Mouse (Mus musculus): ENCODE data around the gene Ambp. TPM values are rescaled to one million over a fixed set of nuclear protein-coding genes. Genes with fewer than 3 reads are reported as not detected.

Ambp gene
- polyA plus RNA-seq, 1 experiment from 2014 or later = not detected

DNA sequence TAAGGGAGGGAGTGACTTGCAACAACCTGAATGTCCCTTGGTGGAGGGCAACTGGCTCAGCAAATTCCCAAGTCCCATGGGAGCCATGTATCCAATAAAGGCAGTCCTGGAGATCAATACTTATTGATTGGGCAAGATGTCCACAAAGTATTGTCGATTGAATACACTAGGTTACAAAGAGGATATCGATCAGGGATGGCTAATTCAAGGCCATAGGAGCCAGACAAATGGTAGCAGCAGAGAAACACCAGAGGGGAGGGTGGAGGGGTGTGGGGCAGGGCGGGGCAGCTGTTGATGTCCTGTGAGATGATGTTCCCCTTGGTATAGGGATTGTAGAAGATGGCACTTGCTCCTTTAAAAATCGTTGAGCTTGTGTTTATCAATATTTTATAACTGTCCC, 52.6 kb downstream of the Ambp start:
- no peak for ATAC-seq (ENCODE audit: low FRiP score)
- Histone ChIP-seq H3K27ac (no peak overlapping the region), H3K4me2 (replicated peaks) (no peak overlapping the region), H3K9ac (no peak overlapping the region), H3K27me3 (no peaks in the 10 kb centered on the region), H3K4me3 (no peak overlapping the region), H3K4me1 (no peaks in the 10 kb centered on the region), H3K36me3 (peaks cover 60% of the 10 kb centered on the region), H3K9me3 (replicated peaks) (no peaks in the 10 kb centered on the region)
- WGBS = 94% methylated on average over 4 of the region's 4 CpGs

- no peaks in the 10 kb centered on the region for H3K4me1 ChIP-seq
- peaks cover 64% of the 10 kb centered on the region for H3K36me3 ChIP-seq
- no peaks in the 10 kb centered on the region for H3K9me3 ChIP-seq (replicated peaks)
- no peak overlapping the region for H3K27ac ChIP-seq
- no peak overlapping the region for H3K9ac ChIP-seq
- WGBS = 96% methylated on average over 11 of the region's 11 CpGs
- no peaks in the 10 kb centered on the region for H3K27me3 ChIP-seq
- ATAC-seq (ENCODE audit: low FRiP score) = no peak
- no peak overlapping the region for H3K4me3 ChIP-seq
- H3K4me2 ChIP-seq (replicated peaks) = no peak overlapping the region
These were observed 54.1 kb downstream of the Ambp start for GRCm38 (mm10) chr4:63100478-63100877.

- H3K27me3 ChIP-seq = no peaks in the 10 kb centered on the region
- H3K9ac ChIP-seq = no peak overlapping the region
- no peaks in the 10 kb centered on the region for H3K9me3 ChIP-seq (replicated peaks)
- peaks cover 62% of the 10 kb centered on the region for H3K36me3 ChIP-seq
- H3K4me2 ChIP-seq (replicated peaks) = no peak overlapping the region
- no peak overlapping the region for H3K4me3 ChIP-seq
- no peaks in the 10 kb centered on the region for H3K4me1 ChIP-seq
- ATAC-seq (ENCODE audit: low FRiP score) = no peak
- 86% methylated on average over 1 of the region's 1 CpGs for WGBS
- H3K27ac ChIP-seq = no peak overlapping the region
These were observed 57.0 kb downstream of the Ambp start for GRCm38 (mm10) chr4:63097603-63098002.

Other genes starting within 250 kb of the Ambp start
- gene Zfp618, start 189.2 kb downstream of the Ambp start, polyA plus RNA-seq (2016; fragmentation: Nextera tagmentation; extraction: Ambion mirVana) = 55.6 and 57.8 TPM in 2 replicates
- gene Kif12, start 17.3 kb upstream of the Ambp start, polyA plus RNA-seq (2016; fragmentation: Nextera tagmentation; extraction: Ambion mirVana) = 0.27 TPM in 1 of 2 replicates, not detected in the other
- gene Col27a1, start 59.2 kb upstream of the Ambp start, polyA plus RNA-seq (2016; fragmentation: Nextera tagmentation; extraction: Ambion mirVana) = 10.5 and 11.5 TPM in 2 replicates
- gene Orm1, start 189.8 kb upstream of the Ambp start, polyA plus RNA-seq (2016; fragmentation: Nextera tagmentation; extraction: Ambion mirVana) = not detected in 2 replicates
- gene Orm3, start 201.4 kb upstream of the Ambp start, polyA plus RNA-seq (2016; fragmentation: Nextera tagmentation; extraction: Ambion mirVana) = not detected in 2 replicates
- gene Orm2, start 207.7 kb upstream of the Ambp start, polyA plus RNA-seq (2016; fragmentation: Nextera tagmentation; extraction: Ambion mirVana) = not detected in 2 replicates
- gene Akna, start 248.6 kb upstream of the Ambp start, polyA plus RNA-seq (2016; fragmentation: Nextera tagmentation; extraction: Ambion mirVana) = 10.4 and 10.9 TPM in 2 replicates

All from hindbrain, embryonic 12.5 days (tissue).